Mouse (Mus musculus): ENCODE measurements around the gene Vmn1r1. TPM values are rescaled to one million over a fixed set of nuclear protein-coding genes. Genes with fewer than 3 reads are reported as not detected.
"Not testable (repeated sequence)": the region's sequence is repeated elsewhere in the genome, so short reads cannot be mapped to it uniquely, and the experiment has no call there.

Gene Vmn1r1
- polyA plus RNA-seq, 1 experiment from 2014 or later = not detected

DNA sequence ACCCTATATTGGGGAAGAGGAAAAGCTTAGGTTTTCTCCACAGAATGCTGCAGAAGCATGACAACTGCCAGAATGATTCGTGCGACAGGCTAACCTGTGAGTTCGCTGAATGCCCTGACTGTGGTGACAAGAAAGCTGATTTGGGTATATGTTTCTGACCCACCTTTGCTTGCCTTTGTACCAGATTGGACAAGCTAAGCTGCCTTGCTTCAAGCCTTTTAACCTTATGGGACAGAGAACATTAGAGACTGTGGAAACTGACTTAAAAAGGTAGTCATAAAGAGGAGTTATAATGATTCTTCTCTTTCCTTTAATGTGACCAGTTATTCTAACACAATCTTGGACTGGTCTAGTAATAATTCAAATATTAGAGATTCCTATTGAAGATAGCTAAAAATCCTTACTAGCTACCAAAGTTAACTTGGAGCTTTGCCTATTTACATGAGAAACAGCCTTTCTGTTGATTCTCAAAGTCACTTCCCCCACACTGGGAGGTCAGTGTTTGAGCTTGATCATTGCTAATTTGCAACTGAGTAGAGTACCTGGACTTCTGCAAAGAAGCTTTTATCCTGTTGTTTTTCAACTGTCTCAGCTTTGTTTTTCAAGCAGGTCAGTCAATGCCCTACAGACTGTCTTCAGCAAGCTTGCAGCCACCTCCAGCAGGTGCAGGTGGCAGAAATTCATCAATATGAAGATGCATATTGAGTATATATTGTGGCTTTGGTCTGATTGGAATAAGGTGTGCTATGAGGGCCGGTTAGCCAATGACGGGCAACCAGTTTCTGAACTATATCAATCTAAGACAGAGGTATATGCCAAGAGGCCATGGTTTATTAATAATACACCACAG is 17.4 kb upstream of the Vmn1r1 start:
- WGBS (ENCODE audit: insufficient replicate concordance) = 79% methylated on average over 5 of the region's 5 CpGs

DNA sequence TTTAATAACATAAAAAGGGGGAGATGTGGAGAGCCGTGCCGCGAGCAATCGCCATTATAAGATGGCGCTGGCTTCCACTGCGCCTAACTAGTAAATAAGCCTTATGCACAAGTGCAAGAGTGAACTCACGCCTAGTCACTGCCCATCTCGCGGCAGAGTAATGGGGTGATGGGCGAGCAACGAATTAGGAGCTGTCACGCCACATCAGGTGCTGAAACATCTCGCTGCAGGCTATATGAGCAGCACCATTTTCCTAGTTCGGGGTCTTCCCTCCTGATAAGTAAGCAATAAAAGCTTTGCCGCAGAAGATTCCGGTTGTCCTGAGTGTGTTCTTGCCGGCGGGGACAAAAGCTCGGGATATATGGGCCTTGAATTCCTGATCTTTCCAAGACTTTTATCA is 12.7 kb upstream of the Vmn1r1 start:
- not testable (repeated sequence) for H3K27ac ChIP-seq (ENCODE audit: low read depth); H3K27me3 ChIP-seq (ENCODE audit: insufficient read depth, low read length); H3K36me3 ChIP-seq (replicated peaks; ENCODE audit: insufficient read depth, low read length); H3K4me3 ChIP-seq (ENCODE audit: low read depth, low read length); DNase-seq; H3K9ac ChIP-seq (replicated peaks); H3K4me2 ChIP-seq (ENCODE audit: low read depth, low read length); H3K9me3 ChIP-seq (ENCODE audit: low read length); H3K4me1 ChIP-seq (ENCODE audit: insufficient read depth); ATAC-seq
- WGBS (ENCODE audit: insufficient replicate concordance) = 82% methylated on average over 19 of the region's 19 CpGs

More for the DNA sequence above, 17.4 kb upstream of the Vmn1r1 start:
- DNase-seq (no peak), ATAC-seq (no peak)
- no peaks in the 10 kb centered on the region for H3K36me3 ChIP-seq (replicated peaks; ENCODE audit: insufficient read depth, low read length)
- no peak overlapping the region for H3K27ac ChIP-seq (ENCODE audit: low read depth)
- H3K27me3 ChIP-seq (ENCODE audit: insufficient read depth, low read length) = no peaks in the 10 kb centered on the region
- TF ChIP-seq CTCF (IDR thresholded peaks at IDR 0.05; ENCODE audit: low read depth) (no peak), EP300 (IDR thresholded peaks at IDR 0.05; ENCODE audit: low read depth) (no peak)
- no peak overlapping the region for H3K4me2 ChIP-seq (ENCODE audit: low read depth, low read length)
- no peaks in the 10 kb centered on the region for H3K9me3 ChIP-seq (ENCODE audit: low read length)
- H3K4me3 ChIP-seq (ENCODE audit: low read depth, low read length) = no peak overlapping the region
- no peaks in the 10 kb centered on the region for H3K4me1 ChIP-seq (ENCODE audit: insufficient read depth)
- no peak overlapping the region for H3K9ac ChIP-seq (replicated peaks)

DNA sequence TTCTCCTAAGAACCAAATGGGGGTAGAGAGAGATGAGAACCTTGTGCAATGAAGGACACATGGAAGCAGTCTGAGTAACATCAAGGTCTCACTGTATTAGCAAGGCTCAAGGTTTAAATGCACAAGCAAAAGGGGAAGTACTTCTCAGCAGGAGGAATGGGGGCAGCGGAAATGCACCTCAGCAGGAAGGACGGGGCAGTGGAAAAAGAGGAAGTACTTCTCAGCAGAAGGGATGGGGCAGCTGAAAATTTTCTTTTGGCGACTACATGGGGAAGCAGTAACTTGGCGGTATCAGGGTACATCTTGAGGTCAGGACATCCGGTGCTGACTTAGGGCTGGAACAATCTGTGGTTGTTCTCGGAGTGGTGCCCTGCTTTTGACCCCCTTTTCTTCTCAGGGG is 5.9 kb upstream of the Vmn1r1 start:
- not testable (repeated sequence) for H3K27me3 ChIP-seq (ENCODE audit: insufficient read depth, low read length); H3K9ac ChIP-seq (replicated peaks); DNase-seq; H3K4me3 ChIP-seq (ENCODE audit: low read depth, low read length); H3K27ac ChIP-seq (ENCODE audit: low read depth); H3K36me3 ChIP-seq (replicated peaks; ENCODE audit: insufficient read depth, low read length); H3K4me1 ChIP-seq (ENCODE audit: insufficient read depth); ATAC-seq; H3K9me3 ChIP-seq (ENCODE audit: low read length); H3K4me2 ChIP-seq (ENCODE audit: low read depth, low read length)
- 76% methylated on average over 6 of the region's 6 CpGs for WGBS (ENCODE audit: insufficient replicate concordance)

DNA sequence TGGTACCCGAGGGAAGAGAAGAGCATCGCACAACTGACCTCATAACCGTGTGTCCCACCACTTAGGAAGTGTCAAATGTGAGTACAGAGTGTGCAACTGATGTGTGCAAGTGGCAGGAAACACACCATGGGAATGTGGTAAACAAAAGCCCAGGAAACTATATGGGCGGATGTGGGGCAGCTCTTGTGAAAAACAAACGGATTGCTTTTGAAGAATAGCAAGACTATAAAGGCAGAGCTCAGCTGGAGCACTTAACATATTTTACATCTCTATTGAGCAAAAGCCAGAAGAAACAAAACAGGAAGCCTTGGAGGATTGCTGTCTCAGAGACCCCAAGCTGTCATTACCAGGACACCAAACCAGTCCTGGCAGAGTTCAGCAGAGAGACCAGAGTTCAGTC is 1.3 kb downstream of the Vmn1r1 start:
- Histone ChIP-seq H3K4me3 (ENCODE audit: low read depth, low read length) (no peak overlapping the region), H3K9ac (replicated peaks) (no peak overlapping the region), H3K4me1 (ENCODE audit: insufficient read depth) (no peaks in the 10 kb centered on the region), H3K27me3 (ENCODE audit: insufficient read depth, low read length) (no peaks in the 10 kb centered on the region), H3K9me3 (ENCODE audit: low read length) (no peaks in the 10 kb centered on the region), H3K27ac (ENCODE audit: low read depth) (no peak overlapping the region), H3K36me3 (replicated peaks; ENCODE audit: insufficient read depth, low read length) (no peaks in the 10 kb centered on the region), H3K4me2 (ENCODE audit: low read depth, low read length) (no peak overlapping the region)
- WGBS (ENCODE audit: insufficient replicate concordance) = 37% methylated on average over 5 of the region's 5 CpGs
- TF ChIP-seq CTCF (IDR thresholded peaks at IDR 0.05; ENCODE audit: low read depth) (no peak), EP300 (IDR thresholded peaks at IDR 0.05; ENCODE audit: low read depth) (no peak)
- no peak for ATAC-seq
- DNase-seq = no peak

- ATAC-seq (no peak), DNase-seq (no peak)
- Histone ChIP-seq H3K36me3 (replicated peaks; ENCODE audit: insufficient read depth, low read length) (no peaks in the 10 kb centered on the region), H3K4me3 (ENCODE audit: low read depth, low read length) (no peak overlapping the region), H3K4me2 (ENCODE audit: low read depth, low read length) (no peak overlapping the region), H3K4me1 (ENCODE audit: insufficient read depth) (no peaks in the 10 kb centered on the region), H3K27me3 (ENCODE audit: insufficient read depth, low read length) (no peaks in the 10 kb centered on the region), H3K9me3 (ENCODE audit: low read length) (no peaks in the 10 kb centered on the region), H3K27ac (ENCODE audit: low read depth) (no peak overlapping the region), H3K9ac (replicated peaks) (no peak overlapping the region)
- TF ChIP-seq CTCF (IDR thresholded peaks at IDR 0.05; ENCODE audit: low read depth) (no peak), EP300 (IDR thresholded peaks at IDR 0.05; ENCODE audit: low read depth) (no peak)
- WGBS (ENCODE audit: insufficient replicate concordance) = 79% methylated on average over 3 of the region's 3 CpGs
Measured at GRCm38 (mm10) chr1:182159575-182159974, 4.7 kb downstream of the Vmn1r1 start.

GRCm38 (mm10) chr1:182157734-182158133 is 6.6 kb downstream of the Vmn1r1 start:
- no peak overlapping the region for H3K4me2 ChIP-seq (ENCODE audit: low read depth, low read length)
- ATAC-seq (no peak), DNase-seq (no peak)
- WGBS (ENCODE audit: insufficient replicate concordance) = 63% methylated on average over 4 of the region's 4 CpGs
- no peak overlapping the region for H3K27ac ChIP-seq (ENCODE audit: low read depth)
- no peaks in the 10 kb centered on the region for H3K27me3 ChIP-seq (ENCODE audit: insufficient read depth, low read length)
- no peaks in the 10 kb centered on the region for H3K9me3 ChIP-seq (ENCODE audit: low read length)
- H3K4me1 ChIP-seq (ENCODE audit: insufficient read depth) = no peaks in the 10 kb centered on the region
- TF ChIP-seq EP300 (IDR thresholded peaks at IDR 0.05; ENCODE audit: low read depth) (no peak), CTCF (IDR thresholded peaks at IDR 0.05; ENCODE audit: low read depth) (no peak)
- H3K4me3 ChIP-seq (ENCODE audit: low read depth, low read length) = no peak overlapping the region
- no peak overlapping the region for H3K9ac ChIP-seq (replicated peaks)
- no peaks in the 10 kb centered on the region for H3K36me3 ChIP-seq (replicated peaks; ENCODE audit: insufficient read depth, low read length)

Measured in liver, postnatal 0 days (tissue).